Mouse (Mus musculus) G1E (cell line): ENCODE results near the gene Bicral.

ENCODE experiments used
- CTCF ChIP-seq: IDR thresholded peaks from 2 replicates; pipeline ENCODE4 v1.5.1; 2012; ENCODE audit warnings: low read depth, low read length, inconsistent platforms, mixed read lengths
- GATA2 ChIP-seq: IDR thresholded peaks from 2 replicates; pipeline ENCODE4 v1.6.1; 2012; ENCODE audit warnings: low read depth, low read length, inconsistent platforms, borderline replicate concordance

DNA sequence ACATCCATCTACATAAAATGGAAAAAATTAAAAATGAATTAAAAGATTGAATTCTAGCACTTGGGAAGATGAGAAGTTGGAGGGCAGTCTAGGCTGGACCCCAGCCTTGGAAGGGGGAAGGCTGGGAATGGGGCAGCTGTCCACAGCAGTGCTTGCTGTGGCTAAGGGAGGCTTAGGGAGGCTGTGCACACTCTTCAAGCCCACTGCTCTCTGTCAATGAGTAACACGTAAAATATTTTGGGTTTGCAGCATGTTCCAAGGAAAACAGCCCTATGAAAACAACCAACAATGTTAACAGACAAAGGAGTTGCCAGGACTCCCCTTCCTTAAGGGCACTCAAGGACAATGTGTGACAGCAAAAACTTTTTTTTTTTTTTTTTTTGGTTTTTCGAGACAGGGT lies 15.3 kb downstream of the Bicral start:
- no peak for TF ChIP-seq GATA2
- TF ChIP-seq CTCF, result no peak
